Mouse (Mus musculus) hindbrain, embryonic 14.5 days (tissue): Measurements from ENCODE around the gene Ube2h. TPM values are rescaled to one million over a fixed set of nuclear protein-coding genes. Genes with fewer than 3 reads are reported as not detected.

Experiments
- ATAC-seq: fragments of 200-750 bp; cut with Nextera tagmentation; 2 replicates; pipeline ENCODE4 v1.8.0; 2017; ENCODE audit warnings: moderate number of reproducible peaks, mild to moderate bottlenecking, moderate TSS enrichment, moderate library complexity; ENCODE audit not compliant: low FRiP score
- DNase-seq: peaks from one replicate; pipeline ENCODE4 v3.0.0-alpha.2; 2015; ENCODE audit warnings: low spot score
- H3K27ac ChIP-seq: fragments of 300-500 bp; sonication (generic); 2 replicates; pipeline ENCODE4 v1.5.1; 2014; ENCODE audit warnings: mild to moderate bottlenecking, moderate library complexity
- H3K27me3 ChIP-seq: fragments of 300-500 bp; sonication (generic); 2 replicates; pipeline ENCODE4 v1.6.1; 2014; ENCODE audit warnings: mild to moderate bottlenecking, low read length, mixed read lengths; ENCODE audit not compliant: control insufficient read depth, insufficient read depth
- H3K36me3 ChIP-seq: fragments of 300-500 bp; sonication (generic); replicated peaks from 2 replicates; pipeline ENCODE4 v1.6.1; 2014; ENCODE audit not compliant: control insufficient read depth, insufficient read depth
- H3K4me1 ChIP-seq: fragments of 300-500 bp; sonication (generic); replicated peaks from 2 replicates; pipeline ENCODE4 v1.6.1; 2014; ENCODE audit warnings: antibody characterized with exemption, low read length, mixed read lengths; ENCODE audit not compliant: control insufficient read depth, insufficient read depth
- H3K4me2 ChIP-seq: fragments of 300-500 bp; sonication (generic); replicated peaks from 2 replicates; pipeline ENCODE4 v1.6.1; 2014; ENCODE audit warnings: mild to moderate bottlenecking, moderate library complexity
- H3K4me3 ChIP-seq: fragments of 300-500 bp; sonication (generic); replicated peaks from 2 replicates; pipeline ENCODE4 v1.5.1; 2014; ENCODE audit warnings: mild to moderate bottlenecking, low read length
- H3K9ac ChIP-seq: fragments of 300-500 bp; sonication (generic); 2 replicates; pipeline ENCODE4 v1.6.1; 2014
- H3K9me3 ChIP-seq: fragments of 300-500 bp; sonication (generic); 2 replicates; pipeline ENCODE4 v1.6.1; 2016; ENCODE audit warnings: low read length; ENCODE audit not compliant: control insufficient read depth
- WGBS: fragments of 180-500 bp; shearing (Covaris S2); extraction: QIAGEN DNeasy Blood & Tissue Kit; methylation state at CpG from one replicate; pipeline ENCODE4 v1.1.7; 2014; 5-methylcytosine and 5-hydroxymethylcytosine counted together
- polyA plus RNA-seq: library from polyadenylated mRNA; unstranded; fragments of >200 nt; fragmentation: Nextera tagmentation; extraction: Ambion mirVana; gene quantifications from 2 replicates; pipeline ENCODE4 v1.2.1, GENCODE M21; 2014

The Ube2h gene
- polyA plus RNA-seq, 1 experiment from 2014 or later = 69.4 TPM

DNA sequence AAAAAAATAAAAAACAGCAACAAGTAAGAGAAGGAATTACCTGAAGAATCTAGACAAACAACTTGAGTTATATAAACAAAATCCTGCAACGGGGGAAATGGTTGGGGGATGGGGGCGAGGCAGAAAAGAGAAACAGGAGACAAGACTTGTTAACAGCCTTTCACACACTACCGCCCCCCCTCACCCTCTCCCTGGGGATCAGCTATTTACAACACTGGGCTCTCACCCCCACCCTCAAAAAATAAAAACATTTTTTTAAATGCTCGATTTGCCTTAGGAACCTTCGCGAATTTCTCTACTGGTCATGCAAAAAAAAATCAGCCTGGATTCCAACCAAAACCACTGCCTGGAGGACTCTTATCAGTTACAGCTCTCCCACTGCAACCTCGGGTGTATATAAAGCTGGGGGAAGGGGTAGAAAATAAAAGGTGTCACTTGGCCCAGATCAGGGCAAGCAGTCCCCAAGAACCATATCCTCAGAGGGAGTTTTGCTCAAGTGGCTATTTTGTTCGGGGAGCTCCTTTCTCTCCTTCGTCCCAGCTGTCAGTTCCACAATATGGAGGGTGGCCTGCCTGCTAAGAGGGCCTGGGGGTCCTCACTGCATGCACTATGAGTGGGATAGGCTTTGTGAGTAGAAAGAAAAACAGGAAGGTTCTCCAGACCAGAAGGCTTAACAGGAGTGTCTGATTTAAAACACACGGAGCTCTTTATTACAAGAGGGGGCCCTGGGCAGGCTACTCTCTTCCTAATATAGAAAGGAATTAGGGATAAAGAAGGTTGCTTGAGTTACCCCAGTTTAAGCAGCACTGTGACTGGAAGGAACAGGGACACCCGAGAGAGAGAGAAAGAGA, 1.3 kb downstream of the Ube2h start:
- DNase-seq (peak; percentile 42), ATAC-seq (no peak)
- Histone ChIP-seq H3K9ac (peak overlapping the region; percentile 92), H3K27me3 (no peaks in the 10 kb centered on the region), H3K4me1 (peaks cover 24% of the 10 kb centered on the region), H3K9me3 (no peaks in the 10 kb centered on the region), H3K27ac (peak overlapping the region; percentile 93), H3K4me2 (peak overlapping the region; percentile 86), H3K36me3 (peaks cover 1% of the 10 kb centered on the region; the same call in 1 of the 2 replicates), H3K4me3 (peak overlapping the region; percentile 84)
- WGBS = under 1% methylated on average over 11 of the region's 11 CpGs

DNA sequence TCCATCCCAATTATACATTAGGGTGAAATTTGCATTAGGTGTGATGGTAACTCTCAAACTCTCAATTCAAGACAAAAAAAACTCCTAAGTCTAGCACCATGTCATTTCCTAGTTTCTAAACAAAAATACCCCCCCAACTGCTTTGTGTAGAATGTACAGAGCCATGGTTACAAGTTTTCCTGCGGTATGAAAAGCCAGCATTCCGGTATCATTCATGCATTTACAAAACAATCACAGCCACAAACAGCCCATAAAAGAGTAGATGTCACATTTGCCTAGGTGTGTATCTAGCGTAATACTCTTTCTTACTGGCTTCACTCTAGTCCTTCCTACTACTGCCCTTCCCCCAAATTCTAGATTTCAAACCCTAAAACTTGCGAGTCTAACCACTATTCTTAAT, 2.2 kb downstream of the Ube2h start:
- H3K27ac ChIP-seq = peak overlapping the region; percentile 87
- peaks cover 10% of the 10 kb centered on the region for H3K36me3 ChIP-seq
- ATAC-seq = no peak
- H3K4me2 ChIP-seq = peak overlapping the region; percentile 86
- H3K4me1 ChIP-seq = peaks cover 24% of the 10 kb centered on the region
- H3K9ac ChIP-seq = peak overlapping the region; percentile 92
- no peak for DNase-seq
- 6% methylated on average over 4 of the region's 4 CpGs for WGBS
- peak overlapping the region; percentile 84 for H3K4me3 ChIP-seq
- H3K9me3 ChIP-seq = no peaks in the 10 kb centered on the region
- no peaks in the 10 kb centered on the region for H3K27me3 ChIP-seq

DNA sequence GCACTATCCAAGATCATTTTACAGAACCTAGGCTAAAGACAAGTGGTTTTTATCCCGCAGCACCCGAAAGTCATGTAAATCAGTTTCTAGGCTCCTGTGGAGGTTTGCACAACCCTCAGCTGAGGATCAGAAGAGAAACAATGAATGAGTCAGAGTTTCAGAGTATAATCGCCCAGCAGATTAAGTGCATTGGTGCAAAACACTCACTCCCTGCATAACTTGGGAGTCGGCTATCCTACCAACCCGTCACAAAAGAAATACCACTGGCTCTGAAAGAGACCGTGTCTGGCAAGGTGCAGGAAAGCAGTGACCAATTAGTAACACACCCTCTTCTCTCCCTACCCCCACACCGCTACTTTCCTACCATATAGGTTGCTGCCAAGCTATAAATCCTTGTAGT, 3.4 kb downstream of the Ube2h start:
- Histone ChIP-seq H3K4me2 (peak overlapping the region; percentile 86), H3K36me3 (peaks cover 18% of the 10 kb centered on the region), H3K27ac (peak overlapping the region; percentile 87), H3K4me3 (peak overlapping the region; percentile 84), H3K4me1 (peaks cover 24% of the 10 kb centered on the region), H3K9ac (peak overlapping the region; percentile 92), H3K27me3 (no peaks in the 10 kb centered on the region), H3K9me3 (no peaks in the 10 kb centered on the region)
- DNase-seq (no peak), ATAC-seq (no peak)
- WGBS = 5% methylated on average over 7 of the region's 7 CpGs

DNA sequence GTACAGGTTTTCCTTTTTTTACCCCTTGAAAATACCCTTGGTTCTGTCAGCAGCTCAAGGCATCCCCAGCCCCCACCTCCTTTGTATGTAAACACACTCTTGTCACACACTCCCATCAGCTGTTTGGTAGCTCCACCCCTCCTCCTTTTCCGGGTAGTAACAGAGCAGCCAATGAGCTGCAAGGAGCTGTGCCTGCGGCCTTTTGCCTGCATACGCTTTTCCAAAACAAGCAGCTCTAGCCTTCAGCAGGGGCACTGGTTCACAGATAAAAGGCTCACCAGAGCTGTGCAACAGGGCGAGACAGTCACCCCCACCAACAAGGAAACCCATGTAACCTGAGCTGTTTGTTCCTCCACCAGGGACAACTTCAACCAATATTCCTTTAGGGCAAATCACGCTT, 4.0 kb downstream of the Ube2h start:
- Histone ChIP-seq H3K27me3 (no peaks in the 10 kb centered on the region), H3K4me3 (peak overlapping the region; percentile 84), H3K27ac (peak overlapping the region; percentile 87), H3K9ac (peak overlapping the region; percentile 92), H3K4me2 (peak overlapping the region; percentile 86), H3K36me3 (peaks cover 24% of the 10 kb centered on the region), H3K9me3 (no peaks in the 10 kb centered on the region), H3K4me1 (peaks cover 24% of the 10 kb centered on the region)
- ATAC-seq (peak; percentile 67), DNase-seq (peak; percentile 73)
- WGBS = under 1% methylated on average over 5 of the region's 5 CpGs

DNA sequence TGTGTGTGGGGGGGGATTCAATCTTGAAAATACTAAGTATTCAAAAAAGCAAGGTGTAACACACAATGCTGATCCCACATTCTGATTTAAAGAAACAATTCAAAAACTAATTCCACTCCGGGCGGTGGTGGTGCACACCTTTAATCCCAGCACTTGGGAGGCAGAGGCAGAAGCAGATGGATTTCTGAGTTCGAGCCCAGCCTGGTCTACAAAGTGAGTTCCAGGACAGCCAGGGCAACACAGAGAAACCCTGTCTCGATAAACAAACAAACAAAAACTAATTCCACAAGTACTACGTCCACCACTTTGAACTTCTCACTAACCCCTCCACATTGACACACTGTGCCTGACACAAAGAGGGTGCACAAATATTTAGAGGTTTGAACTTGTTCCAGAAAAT, 4.7 kb downstream of the Ube2h start:
- Histone ChIP-seq H3K4me2 (peak overlapping the region; percentile 86), H3K9me3 (no peaks in the 10 kb centered on the region), H3K27ac (peak overlapping the region; percentile 87; the same call in 1 of the 2 replicates), H3K9ac (peak overlapping the region; percentile 92; the same call in 1 of the 2 replicates), H3K4me3 (no peak overlapping the region), H3K27me3 (no peaks in the 10 kb centered on the region), H3K4me1 (peaks cover 24% of the 10 kb centered on the region), H3K36me3 (peaks cover 31% of the 10 kb centered on the region)
- ATAC-seq (no peak), DNase-seq (no peak)
- WGBS = 88% methylated on average over 5 of the region's 5 CpGs

DNA sequence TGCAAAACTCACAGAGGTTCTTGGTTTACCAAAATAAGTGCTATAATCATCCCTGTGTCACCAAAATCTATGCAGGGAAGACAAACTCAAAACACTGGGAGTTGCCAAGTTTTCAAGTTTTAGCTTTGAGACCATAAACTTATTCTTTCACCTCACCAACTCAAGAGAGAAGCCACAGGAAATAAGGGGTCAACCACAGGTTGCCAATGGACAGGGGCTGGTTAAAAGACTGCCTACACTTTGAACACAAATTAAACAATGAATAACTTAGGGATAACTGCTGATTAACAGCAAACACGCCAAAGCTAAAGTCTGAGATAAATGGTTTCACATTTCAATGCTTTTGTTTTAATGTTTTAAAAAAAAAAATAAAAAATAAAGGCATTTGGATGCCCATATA, 5.2 kb downstream of the Ube2h start:
- no peak for ATAC-seq
- Histone ChIP-seq H3K4me2 (no peak overlapping the region), H3K9ac (no peak overlapping the region), H3K36me3 (peaks cover 35% of the 10 kb centered on the region), H3K9me3 (no peaks in the 10 kb centered on the region), H3K4me1 (peaks cover 24% of the 10 kb centered on the region), H3K4me3 (no peak overlapping the region), H3K27me3 (no peaks in the 10 kb centered on the region), H3K27ac (no peak overlapping the region)
- DNase-seq = no peak
- whole genome bisulfite sequencing = 85% methylated on average over 1 of the region's 1 CpGs

DNA sequence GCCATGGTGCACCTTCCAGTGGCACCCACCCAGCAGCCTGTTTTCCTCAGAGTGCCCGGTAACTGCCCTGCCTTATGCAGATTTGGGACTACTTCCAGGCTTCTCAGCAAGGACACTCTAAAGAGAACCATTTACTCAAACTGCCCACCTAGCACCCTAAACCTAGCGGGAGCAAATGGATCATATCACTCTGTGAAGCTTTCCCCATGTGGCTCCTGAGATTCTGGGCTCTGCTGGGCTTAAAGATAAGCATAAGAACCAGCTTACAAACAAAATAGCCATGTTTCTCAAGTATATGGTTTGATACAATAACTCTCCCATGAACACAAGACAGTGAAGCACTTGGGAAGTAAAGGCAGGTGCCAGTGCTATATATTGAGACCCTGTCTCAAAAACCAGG, 11.8 kb downstream of the Ube2h start:
- H3K4me2 ChIP-seq = no peak overlapping the region
- no peak overlapping the region for H3K9ac ChIP-seq
- H3K9me3 ChIP-seq = no peaks in the 10 kb centered on the region
- H3K4me3 ChIP-seq = no peak overlapping the region
- ATAC-seq (no peak), DNase-seq (no peak)
- 92% methylated on average over 2 of the region's 2 CpGs for WGBS
- peaks cover 62% of the 10 kb centered on the region for H3K36me3 ChIP-seq
- no peaks in the 10 kb centered on the region for H3K4me1 ChIP-seq
- no peaks in the 10 kb centered on the region for H3K27me3 ChIP-seq
- 0 out of 2 replicates have a peak overlapping the region, but pooled peaks have one; percentile 2 for H3K27ac ChIP-seq

DNA sequence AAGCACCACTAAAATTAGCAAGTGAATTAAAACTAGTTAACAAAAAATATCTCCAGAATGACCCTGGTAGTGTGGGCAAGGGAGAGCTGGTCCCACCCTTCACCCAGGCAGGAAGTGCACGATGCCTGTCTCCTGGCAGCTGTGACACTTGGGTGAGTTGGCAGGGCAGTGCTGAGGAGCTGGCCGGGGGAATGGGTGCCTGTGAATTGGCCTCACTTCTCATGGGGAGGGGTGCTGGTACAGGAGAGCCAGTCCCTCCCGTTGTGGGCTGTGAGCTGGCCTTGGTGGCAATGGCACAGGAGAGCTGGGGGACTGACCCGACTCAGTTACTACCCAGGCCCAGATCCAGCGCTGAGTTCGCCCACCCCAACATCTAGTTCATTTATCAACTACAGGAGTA, 16.4 kb downstream of the Ube2h start:
- no peaks in the 10 kb centered on the region for H3K4me1 ChIP-seq
- H3K9me3 ChIP-seq = no peaks in the 10 kb centered on the region
- H3K4me3 ChIP-seq = no peak overlapping the region
- H3K9ac ChIP-seq = no peak overlapping the region
- H3K36me3 ChIP-seq = peaks cover 55% of the 10 kb centered on the region
- DNase-seq (no peak), ATAC-seq (no peak)
- WGBS = 96% methylated on average over 6 of the region's 6 CpGs
- H3K27ac ChIP-seq = no peak overlapping the region
- no peaks in the 10 kb centered on the region for H3K27me3 ChIP-seq
- no peak overlapping the region for H3K4me2 ChIP-seq

DNA sequence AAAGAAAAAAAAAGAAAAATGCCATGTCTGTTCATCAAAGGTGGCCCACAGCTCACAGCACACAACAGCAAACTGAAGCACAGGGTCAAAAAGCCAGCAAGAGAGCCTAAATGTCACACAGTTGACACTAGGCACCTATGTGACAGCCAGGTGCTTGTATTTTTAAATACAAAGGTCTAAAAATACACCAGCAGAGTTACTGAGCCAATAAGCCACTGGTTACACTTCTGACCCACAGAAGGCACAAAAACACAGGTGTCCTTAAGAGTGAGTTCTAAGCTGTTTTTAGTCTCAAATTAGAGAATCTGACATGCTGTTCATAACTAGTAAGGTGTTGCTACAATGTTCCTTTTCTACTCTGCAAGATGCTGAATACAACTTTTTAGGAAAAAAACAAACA, 17.7 kb downstream of the Ube2h start:
- Histone ChIP-seq H3K27ac (no peak overlapping the region), H3K9me3 (no peaks in the 10 kb centered on the region), H3K4me3 (no peak overlapping the region), H3K4me2 (no peak overlapping the region), H3K9ac (no peak overlapping the region), H3K4me1 (no peaks in the 10 kb centered on the region), H3K36me3 (peaks cover 49% of the 10 kb centered on the region), H3K27me3 (no peaks in the 10 kb centered on the region)
- DNase-seq = no peak
- ATAC-seq = no peak
